Mouse (Mus musculus) stomach, postnatal 0 days (tissue): ENCODE data around the gene 4930519P11Rik.

Experiments
- CTCF ChIP-seq: IDR thresholded peaks from 2 replicates; pipeline ENCODE4 v1.5.1; 2016; ENCODE audit warnings: antibody characterized with exemption, low read depth, mild to moderate bottlenecking, moderate library complexity
- EP300 ChIP-seq: optimal IDR thresholded peaks from 2 replicates; pipeline ENCODE3; 2016; ENCODE audit warnings: antibody characterized with exemption

DNA sequence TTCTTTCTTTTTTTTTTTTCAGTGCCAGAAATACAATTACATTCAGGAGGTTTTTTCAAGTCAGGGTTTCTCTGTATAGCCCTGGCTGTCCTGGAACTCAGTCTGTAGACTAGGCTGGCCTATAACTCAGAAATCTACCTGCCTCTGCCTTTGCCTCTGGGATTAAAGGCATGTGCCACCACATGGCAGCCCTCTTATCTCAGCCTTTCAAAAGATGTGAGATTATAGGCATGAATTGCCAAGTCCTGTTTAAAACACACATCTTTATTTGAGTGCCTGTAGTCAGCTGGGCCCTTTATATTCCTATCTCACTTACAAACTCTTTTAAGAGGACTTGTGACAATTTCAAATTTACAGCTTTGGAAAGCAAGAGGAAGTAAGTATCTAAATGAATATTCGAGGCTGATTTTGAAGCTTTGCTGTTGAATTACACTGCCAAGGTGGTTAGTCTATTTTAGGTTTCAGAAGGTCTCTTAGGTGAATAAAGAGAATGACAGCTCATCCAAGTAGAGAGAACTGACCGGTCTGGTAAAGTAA lies 42.7 kb upstream of the 4930519P11Rik start:
- TF ChIP-seq CTCF = no peak
- no peak for TF ChIP-seq EP300
